Mouse (Mus musculus) regulatory T cell (primary cell): ENCODE results near the gene Gli1.
"Not testable (repeated sequence)": the region's sequence is repeated elsewhere in the genome, so short reads cannot be mapped to it uniquely, and the experiment has no call there.

ENCODE experiments used
- in situ Hi-C: fragments of 300-600 bp; cut with MboI, MseI; formaldehyde crosslinking; loops from one replicate; pipeline ENCODE4 v1.15.1; 2025; ENCODE audit warnings: high pct_unique_total_duplicates

Gene Gli1

DNA sequence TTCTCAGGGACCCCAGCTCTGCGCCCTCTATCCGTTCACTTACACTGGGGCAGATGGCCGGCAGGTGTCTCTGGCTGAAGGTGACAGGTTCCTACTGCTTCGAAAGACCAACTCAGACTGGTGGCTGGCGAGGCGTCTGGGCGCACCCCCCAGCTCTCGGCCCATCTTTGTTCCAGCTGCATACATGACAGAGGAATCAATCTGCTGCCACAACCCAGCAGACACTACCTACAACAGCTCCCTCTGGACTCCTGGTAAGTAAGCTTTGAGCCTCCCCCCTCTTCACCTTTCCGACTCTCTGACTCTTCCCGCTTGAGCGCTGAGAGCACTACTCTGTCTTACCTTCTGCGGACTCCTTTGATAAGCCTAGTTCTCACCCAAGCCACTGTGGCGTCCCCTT lies 19.6 kb downstream of the Gli1 start:
- in situ Hi-C loops: loop anchor here (5.0 kb wide), 2 partner anchors 40 to 765 kb away; no protein-coding TSS in a partner anchor

- in situ Hi-C loops: loop anchor here (5.0 kb wide), 2 partner anchors 39 to 766 kb away; no protein-coding TSS in a partner anchor
Measured at GRCm38 (mm10) chr10:127321621-127322020, 20.2 kb downstream of the Gli1 start, which contains the start of gene Arhgap9. Gene Arhgap9 (plus strand): TSS chr10:127321964.

- in situ Hi-C loops: loop anchor here (5.0 to 10.0 kb wide), 5 partner anchors 38 to 1302 kb away; partner anchors contain the start of genes Rpl41, Slc26a10 and Zc3h10
Measured at GRCm38 (mm10) chr10:127319969-127320368, 21.8 kb downstream of the Gli1 start.

DNA sequence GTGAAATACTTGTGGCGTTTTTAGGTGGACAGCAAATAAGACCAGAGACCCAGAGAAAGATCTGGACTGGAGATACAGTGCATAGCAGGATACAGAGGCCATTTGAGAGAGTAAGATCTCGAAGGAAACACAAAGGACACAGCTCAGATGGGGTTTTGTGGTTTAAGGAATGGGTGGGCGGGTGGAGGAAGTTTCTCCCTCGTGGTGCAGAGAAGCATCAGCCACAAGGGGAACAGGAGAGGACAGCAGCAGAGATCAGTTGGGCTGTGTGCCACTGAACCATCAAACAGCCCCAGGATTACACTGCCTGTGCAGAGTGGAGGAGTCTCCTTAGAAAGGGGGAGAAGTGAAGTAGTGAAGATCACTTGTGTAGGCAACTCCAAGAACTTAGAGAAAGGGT lies 23.8 kb downstream of the Gli1 start:
- in situ Hi-C loops: loop anchor here (5.0 to 10.0 kb wide), 3 partner anchors 133 to 1304 kb away; partner anchors contain the start of genes Rpl41, Slc26a10 and Zc3h10

- in situ Hi-C loops: loop anchor here (5.0 to 10.0 kb wide), 3 partner anchors 132 to 1305 kb away; partner anchors contain the start of genes Rpl41, Slc26a10 and Zc3h10
Measured at GRCm38 (mm10) chr10:127317277-127317676, 24.5 kb downstream of the Gli1 start.

GRCm38 (mm10) chr10:127314950-127315349 lies 26.8 kb downstream of the Gli1 start:
- in situ Hi-C loops: loop anchor here (5.0 to 10.0 kb wide), 3 partner anchors 130 to 1307 kb away; partner anchors contain the start of genes Rpl41, Slc26a10 and Zc3h10

- in situ Hi-C loops: loop anchor here (10.0 kb wide), 2 partner anchors 129 to 1231 kb away; partner anchors contain the start of genes Rpl41, Slc26a10 and Zc3h10
Measured at GRCm38 (mm10) chr10:127313516-127313915, 28.3 kb downstream of the Gli1 start.

DNA sequence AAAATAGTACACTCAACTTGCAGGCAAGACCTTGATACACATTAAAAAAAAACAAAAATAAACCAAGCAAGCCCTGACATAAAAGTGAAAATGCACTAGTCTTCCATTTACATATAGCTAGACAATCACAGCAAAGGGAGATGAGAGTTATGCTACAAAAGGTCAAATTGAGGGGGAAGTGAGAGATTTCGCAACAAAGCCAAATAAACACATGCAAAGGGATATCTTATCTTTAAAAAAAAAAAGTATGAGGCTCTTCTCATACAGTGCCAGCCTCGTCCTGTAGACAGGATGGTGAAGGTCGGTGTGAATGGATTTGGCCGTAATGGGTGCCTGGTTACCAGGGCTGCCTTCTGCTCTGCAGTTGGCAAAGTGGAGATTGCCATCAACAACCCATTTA lies 28.9 kb downstream of the Gli1 start:
- in situ Hi-C loops: loop anchor here (10.0 kb wide), 2 partner anchors 128 to 1232 kb away; partner anchors contain the start of genes Rpl41, Slc26a10 and Zc3h10

GRCm38 (mm10) chr10:127312356-127312676 lies 29.5 kb downstream of the Gli1 start:
- in situ Hi-C loops: loop anchor here (10.0 kb wide), 2 partner anchors 128 to 1232 kb away; partner anchors contain the start of genes Rpl41, Slc26a10 and Zc3h10

DNA sequence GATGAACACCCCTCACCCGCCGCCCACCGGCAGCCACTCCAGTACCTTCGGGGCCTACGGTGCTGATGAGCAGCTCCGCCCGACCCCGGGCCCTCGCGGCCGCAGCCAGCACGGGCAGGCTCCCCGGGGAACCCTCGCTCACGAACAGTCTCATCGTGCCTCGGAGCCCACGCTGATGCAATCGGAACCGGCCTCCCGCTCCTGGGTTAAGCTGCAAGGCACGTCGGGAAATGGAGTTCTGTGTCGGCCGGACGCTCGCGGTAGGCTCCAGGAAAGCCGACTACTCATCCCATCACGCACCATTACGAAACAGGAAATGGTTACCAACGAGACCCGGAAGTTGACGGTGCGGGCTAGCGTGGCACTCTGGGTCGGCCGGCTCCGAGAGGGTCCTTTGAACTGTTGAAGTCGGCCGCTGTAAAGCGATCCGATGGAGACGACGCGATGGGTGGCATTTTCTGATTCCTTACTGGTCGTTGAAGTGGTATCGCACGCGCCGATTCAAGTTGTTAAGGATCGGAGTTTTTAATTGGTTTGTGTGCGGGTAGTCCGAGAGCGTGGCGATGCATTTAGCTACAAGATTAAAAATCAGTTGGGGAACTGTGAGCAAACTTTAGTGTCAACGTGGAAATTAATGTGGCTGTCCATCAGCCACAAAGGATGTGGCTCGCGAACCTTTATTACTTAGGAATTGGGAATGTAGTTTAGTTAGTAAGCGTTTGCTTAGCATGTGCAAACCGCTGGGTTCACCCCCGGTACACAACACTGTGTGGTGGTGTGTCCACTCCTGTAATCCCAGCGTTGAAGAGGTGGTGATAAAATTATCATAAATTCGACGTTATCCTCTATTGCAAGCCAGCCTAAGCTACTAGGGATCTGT lies 30.1 kb downstream of the Gli1 start, which contains the start of gene Mars:
Gene Mars, minus strand, starts transcription at position 311 of the 880 bp plus-strand sequence.
- in situ Hi-C loops: loop anchor here (10.0 kb wide), 2 partner anchors 127 to 1233 kb away; partner anchors contain the start of genes Rpl41, Slc26a10 and Zc3h10

DNA sequence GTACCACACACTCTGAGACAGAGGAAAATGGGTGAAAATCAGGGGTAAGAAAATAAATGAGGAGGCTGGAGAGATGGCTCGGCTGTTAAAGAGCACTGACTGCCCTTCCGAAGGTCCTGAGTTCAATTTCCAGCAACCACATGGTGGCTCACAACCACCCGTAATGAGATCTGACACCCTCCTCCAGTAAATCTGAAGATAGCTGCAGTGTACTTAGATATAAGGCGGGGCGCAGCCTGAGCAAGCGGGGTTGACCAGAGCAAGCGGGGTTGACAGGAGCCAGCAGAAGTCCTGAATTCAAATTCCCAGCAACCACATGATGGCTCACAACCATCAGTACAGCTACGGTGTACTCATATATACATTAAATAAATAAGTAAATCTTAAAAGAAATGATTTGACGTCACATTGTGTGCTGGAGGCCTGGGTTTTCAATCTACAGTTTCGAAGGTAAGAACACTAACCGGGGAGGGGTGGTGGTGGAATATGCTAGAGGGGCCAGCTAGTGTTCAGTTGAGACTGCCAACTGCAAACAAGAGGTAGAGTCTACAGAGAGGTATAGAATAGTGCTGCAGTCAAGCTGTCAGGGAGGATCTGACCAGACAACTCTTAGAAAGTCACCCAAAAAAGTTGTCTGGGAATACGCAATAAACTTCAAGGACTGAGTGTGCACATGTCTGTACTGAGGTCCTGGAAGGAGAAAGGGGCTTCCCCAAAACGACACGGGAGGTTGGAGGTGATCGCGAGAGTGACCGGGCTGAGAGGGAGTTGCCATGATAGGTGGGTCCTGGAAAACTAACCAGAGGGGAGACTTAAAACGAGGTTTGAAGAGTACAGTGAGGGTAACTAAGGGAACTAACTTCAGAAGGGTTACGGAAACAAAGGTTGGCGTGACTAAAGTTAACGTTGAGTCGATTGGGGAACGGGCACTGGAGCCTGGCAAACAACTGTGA lies 31.0 kb downstream of the Gli1 start:
- in situ Hi-C loops: loop anchor here (10.0 kb wide), 2 partner anchors 126 to 1234 kb away; partner anchors contain the start of genes Rpl41, Slc26a10 and Zc3h10

- in situ Hi-C loops: not testable (repeated sequence)
Measured at GRCm38 (mm10) chr10:127309167-127309566, 32.6 kb downstream of the Gli1 start.

- in situ Hi-C loops: no loop called here
Measured at GRCm38 (mm10) chr10:127303136-127303535, 38.6 kb downstream of the Gli1 start.

GRCm38 (mm10) chr10:127300361-127300760 lies 41.4 kb downstream of the Gli1 start:
- in situ Hi-C loops: no loop called here

DNA sequence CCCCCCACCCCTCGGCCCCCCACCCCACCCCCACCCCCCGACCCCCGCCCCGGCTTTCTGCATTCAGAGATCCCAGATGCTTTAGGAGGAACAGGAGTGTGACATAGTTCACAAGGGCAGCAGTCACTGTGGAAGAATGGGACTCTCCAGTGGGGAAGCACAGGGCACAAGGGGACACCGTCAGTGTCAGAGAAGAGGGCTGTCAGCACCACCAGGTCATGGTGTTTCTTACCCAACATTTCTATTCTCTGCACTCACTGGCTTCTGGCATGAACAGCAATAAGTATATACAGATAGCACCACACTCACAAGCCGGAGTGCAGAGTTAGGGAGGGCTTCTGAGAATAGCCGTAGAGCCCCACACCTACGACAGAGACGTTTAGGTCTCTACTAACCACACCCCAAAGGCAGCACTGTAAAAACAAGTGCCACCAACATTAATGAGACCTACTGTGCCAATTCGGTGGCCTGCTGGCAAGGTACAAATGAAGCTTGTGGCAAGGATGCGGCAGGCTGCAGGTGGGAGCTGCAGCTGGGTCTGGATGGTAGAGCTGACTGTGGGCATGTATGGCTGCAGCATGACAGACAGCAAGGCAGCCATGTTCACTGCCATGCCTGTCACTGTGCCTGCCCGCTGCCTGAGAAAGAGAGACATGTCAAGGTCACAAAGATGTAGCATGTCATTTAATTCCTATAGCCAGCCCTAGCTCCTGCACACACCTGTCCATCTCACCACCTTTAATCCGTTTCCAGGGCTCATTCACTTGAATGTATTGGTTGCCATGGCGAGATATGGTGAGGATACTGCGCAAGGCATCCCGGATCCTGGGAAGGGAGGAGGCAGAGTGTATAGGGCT lies 44.5 kb downstream of the Gli1 start:
- in situ Hi-C loops: no loop called here

DNA sequence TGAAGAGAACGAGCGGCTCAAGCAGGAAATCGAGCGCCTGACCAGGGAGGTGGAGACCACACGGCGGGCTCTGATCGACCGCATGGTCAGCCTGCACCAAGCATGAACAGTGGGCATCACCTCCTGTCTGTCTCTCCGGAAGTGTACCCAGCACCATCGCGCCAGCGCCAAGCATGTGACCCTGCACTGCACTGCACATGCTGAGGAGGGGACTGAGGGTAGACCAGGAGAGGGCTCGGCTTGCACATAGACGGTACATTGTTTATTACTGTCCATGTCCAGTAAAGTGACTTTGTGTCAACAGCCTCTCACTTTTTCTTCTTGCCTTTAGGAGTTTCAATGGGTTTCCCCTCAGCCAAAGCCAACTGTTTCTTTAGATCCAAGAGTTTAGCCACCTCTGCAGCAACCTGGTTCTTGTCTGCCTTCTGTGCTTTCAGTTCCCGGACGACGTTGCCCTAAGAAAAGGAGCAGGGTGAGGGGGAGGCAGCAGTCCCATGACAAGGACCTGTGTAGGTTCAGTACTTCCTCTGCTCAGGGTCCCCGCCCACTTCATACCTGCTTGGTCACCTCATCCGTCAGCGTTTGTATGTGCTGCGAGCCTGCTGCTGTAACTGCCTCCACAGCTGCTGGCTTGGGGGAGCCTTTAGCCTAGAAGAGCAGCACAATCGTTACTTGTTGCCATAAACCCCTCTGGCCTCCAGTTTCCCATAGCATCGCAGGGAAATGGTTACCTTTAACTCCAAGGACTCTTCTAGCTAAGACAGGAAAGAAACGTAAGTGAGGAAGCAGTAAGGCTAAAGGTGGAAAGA lies 45.6 kb downstream of the Gli1 start:
- in situ Hi-C loops: no loop called here

DNA sequence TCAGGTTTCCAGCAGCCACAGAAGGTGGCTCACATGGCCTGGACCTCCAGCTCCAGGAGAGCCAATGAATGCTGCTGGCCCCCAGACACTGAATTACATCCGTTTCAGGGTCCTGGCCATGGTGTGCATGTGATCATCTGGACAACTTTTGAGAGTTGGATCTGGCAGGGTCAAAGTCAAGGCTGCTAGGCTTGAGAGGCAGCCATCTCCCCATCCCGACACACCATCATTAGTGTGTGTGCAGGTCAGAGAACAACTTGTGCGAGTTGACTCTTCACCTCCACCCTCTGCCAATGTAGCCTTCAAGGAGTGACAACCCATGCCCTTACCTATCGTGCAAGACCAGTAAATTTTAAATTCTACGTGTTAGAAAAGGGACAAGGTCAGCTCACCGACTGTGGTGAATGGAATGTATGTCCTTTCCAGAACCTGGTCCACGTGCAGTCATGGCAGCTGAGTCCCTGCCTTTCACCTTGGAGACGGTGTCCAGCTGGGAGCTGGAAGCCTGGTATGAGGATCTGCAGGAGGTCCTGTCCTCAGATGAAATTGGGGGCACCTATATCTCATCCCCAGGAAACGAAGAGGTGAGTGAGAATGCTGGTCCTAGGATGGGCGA lies 46.8 kb downstream of the Gli1 start:
- in situ Hi-C loops: no loop called here

GRCm38 (mm10) chr10:127293590-127294113 lies 48.1 kb downstream of the Gli1 start:
- in situ Hi-C loops: no loop called here
